Mouse (Mus musculus) mammary gland, adult 2 months (tissue): Measurements from ENCODE around the gene Gm3336. TPM values are rescaled to one million over a fixed set of nuclear protein-coding genes. Genes with fewer than 3 reads are reported as not detected.

ENCODE experiments used
- polyA plus RNA-seq: library from polyadenylated mRNA; depleted of rRNA; stranded (reverse); fragments of >200 nt; gene quantifications from 2 replicates; pipeline ENCODE4 v1.2.3, GENCODE M21; 2012; ENCODE audit warnings: low replicate concordance; rRNA removed

The Gm3336 gene
- polyA plus RNA-seq: 0.20 and 0.50 TPM in 2 replicates

DNA sequence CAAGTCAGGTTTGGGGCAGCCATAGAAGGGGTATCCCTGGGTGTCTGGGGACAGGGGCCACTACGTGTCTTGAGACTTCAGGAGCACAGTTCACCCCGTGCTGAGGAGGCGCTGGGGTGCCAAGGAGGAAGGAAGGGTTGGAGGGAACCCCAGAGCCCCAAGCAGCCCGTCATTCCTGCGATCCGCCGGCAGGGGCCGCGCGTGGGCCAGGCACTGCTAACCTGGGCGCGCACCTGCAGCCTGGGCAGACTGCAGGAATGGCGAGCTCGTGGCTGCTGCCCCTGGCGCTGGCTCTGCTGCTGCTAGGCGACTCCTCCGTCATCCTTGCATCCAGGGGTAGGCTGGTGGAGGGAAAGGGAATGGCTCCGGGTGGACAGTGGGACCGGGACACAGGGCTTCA, at the start of gene Gm3336:
TSS of gene Gm3336 (plus strand) at position 247 of the 400 bp plus-strand sequence.

DNA sequence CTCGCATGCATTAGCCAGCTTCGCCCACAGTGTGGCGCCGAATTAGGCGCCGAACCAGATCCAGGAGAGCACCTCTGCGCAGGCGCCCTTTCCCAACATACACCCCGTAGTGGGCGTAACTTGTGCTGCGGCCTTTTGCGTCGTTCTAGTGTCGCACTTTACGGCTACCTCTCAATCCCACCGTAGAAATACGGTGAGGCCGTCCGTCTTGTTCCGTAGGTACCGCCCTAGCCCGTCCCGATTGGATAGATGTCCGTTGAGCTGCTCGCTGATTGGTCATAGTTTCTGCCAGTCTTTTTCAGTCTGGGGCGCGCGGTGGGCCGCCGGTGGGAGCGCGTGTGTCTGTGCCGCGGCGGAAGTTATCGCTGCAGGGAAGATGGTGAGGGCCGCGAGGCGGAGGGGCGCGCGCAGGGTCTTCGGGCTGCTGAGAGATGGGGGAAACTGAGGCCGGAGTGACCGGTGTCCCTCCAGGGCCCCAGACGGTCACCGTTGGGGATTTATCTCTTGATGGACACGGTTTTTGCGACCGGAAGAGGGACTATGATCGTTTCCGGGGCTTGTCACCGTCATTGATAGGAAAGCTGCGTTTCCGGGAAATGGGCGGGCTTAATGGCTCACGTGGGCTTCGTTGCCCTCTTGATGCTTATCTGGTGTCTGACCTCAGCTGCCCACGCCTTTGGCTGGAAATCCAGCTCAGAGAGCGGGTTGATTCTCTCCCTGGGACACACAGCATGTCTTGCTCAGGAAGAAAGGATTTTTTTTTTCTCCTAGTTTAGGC, 45.1 kb upstream of the Gm3336 start, which contains the start of gene Lsm4:
TSS of gene Lsm4 (plus strand) at position 170 of the 778 bp plus-strand sequence.

DNA sequence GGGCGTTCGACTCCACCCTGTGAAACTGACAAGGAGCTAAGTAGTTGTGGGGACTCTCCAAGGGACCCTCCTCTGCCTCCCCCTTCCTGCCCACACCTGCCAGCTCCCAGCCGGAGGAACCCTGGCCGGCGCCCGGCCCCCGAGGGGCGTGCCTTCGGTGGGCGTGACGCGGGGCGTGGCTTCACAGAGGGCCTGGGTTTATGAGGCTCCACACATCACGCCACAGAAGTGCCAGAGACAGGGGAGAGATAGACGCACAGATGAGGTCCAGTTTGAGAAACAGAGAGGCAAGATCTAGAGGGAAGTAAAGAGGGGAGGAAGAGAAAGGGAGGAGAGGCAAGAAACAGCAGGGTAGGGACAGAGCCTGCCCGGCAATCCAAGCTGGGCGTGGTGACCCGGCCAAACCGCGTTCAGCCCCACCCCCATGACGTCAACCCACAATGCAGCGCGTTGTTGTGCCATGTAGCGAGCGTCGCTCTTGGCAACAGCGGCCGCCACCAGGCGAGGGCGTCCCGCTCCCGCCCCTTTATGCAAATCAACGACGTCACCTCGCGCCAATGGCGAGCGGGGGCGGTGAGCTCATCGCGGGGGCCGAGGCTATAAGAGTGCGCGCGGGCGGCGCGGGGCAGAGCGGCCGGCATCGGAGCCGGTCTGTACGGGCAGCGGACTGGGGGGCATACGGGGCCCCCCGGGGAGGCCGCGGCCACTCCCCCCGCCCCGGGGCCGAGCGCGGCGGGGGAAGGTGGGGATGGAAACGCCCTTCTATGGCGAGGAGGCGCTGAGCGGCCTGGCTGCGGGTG, 19.8 kb upstream of the Gm3336 start, which contains the start of gene Jund:
TSS of gene Jund (plus strand) at position 640 of the 800 bp plus-strand sequence.

DNA sequence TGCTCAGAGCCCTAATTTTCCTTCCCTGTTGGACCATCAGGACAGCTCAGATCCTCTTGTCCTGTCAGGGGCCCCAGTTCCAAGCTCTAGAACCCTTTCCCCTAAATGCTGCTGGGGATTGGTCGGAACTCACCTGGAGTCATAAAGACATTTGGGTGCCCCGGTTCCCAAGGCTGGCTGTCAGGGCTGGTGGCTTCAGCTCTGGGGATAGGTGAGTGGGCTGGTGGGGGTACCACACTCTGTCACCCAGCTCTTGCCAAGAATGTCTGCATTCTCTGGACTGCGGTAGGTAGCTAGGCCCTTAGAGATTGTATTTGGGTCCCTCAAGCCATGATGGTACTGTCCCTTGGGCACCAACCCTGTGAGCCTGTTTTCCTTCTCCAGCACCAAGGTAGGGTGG, 15.1 kb upstream of the Gm3336 start, which contains the start of gene Iqcn:
TSS of gene Iqcn (plus strand) at position 171 of the 400 bp plus-strand sequence.

GRCm38 (mm10) chr8:70723486-70724210, 5.3 kb downstream of the Gm3336 start, which contains the start of gene Pde4c:
Pde4c (plus strand) TSS chr8:70723720.

DNA sequence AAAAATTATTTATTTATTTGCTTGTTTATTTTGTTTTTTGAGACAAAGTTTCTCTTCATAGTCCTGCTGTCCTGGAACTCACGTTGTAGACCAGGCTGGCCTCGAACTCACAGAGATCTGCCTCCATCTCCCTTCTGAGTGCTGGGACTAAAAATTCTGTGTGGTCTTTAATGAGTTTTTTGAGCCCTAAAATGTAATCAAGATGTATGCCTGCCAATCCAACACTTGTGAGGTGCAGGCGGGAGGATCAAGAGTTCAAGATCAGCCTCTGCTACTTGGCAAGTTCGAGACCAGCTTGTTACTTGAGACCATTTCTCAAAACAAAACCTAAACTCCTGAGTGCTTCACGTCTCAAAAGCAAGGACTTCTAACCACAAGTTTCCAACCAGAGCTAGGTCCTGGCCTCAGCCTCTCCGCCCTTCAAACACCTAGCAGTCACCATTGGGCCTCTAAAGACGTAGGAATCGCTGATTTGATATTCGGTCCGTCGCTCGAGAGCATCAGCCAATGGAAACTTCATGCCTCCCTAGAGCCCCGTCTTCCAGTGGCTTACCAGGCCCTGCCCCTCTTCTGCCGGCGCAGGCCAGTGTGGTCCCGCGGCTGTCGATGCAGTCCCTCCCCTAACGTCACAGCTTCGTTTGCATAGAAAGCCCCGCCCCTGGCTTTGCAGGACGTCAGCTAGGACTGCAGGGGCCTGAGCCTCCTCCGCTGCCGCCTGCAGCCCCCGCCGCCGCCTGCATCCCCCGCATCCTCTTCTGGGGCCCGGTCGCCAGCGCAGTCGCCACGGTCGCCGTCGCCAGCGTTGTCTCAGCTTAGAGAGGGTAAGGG, 35.9 kb downstream of the Gm3336 start, which contains the start of gene Rab3a:
TSS of gene Rab3a (plus strand) at position 637 of the 828 bp plus-strand sequence.

GRCm38 (mm10) chr8:70760775-70761406, 42.5 kb downstream of the Gm3336 start, which contains the start of gene Mpv17l2:
Mpv17l2 (minus strand) TSS chr8:70760946.

Other genes starting within 250 kb of the Gm3336 start
- gene Klhl26, start 241.6 kb upstream of the Gm3336 start, polyA plus RNA-seq: 53.4 and 80.6 TPM in 2 replicates
- 0.42 and 0.50 TPM in 2 replicates for gene Tmem59l, start 231.2 kb upstream of the Gm3336 start, polyA plus RNA-seq
- gene Crlf1, start 225.4 kb upstream of the Gm3336 start, polyA plus RNA-seq: 5.2 and 5.7 TPM in 2 replicates
- gene Rex1bd, start 211.8 kb upstream of the Gm3336 start, polyA plus RNA-seq: 240 and 366 TPM in 2 replicates
- gene Uba52, start 207.7 kb upstream of the Gm3336 start, polyA plus RNA-seq: 371 and 768 TPM in 2 replicates
- gene Fkbp8, start 190.8 kb upstream of the Gm3336 start, polyA plus RNA-seq: 331 and 487 TPM in 2 replicates
- 82.7 and 119 TPM in 2 replicates for gene Kxd1, start 190.6 kb upstream of the Gm3336 start, polyA plus RNA-seq
- 29.0 and 40.3 TPM in 2 replicates for gene Ell, start 179.1 kb upstream of the Gm3336 start, polyA plus RNA-seq
- gene Isyna1, start 124.2 kb upstream of the Gm3336 start, polyA plus RNA-seq: 107 and 194 TPM in 2 replicates
- gene Ssbp4, start 109.7 kb upstream of the Gm3336 start, polyA plus RNA-seq: 143 and 413 TPM in 2 replicates
- 23.8 and 34.0 TPM in 2 replicates for gene Lrrc25, start 102.4 kb upstream of the Gm3336 start, polyA plus RNA-seq
- 1.3 and 4.8 TPM in 2 replicates for gene Gdf15, start 86.1 kb upstream of the Gm3336 start, polyA plus RNA-seq
- 36.5 and 50.6 TPM in 2 replicates for gene Pgpep1, start 58.2 kb upstream of the Gm3336 start, polyA plus RNA-seq
- gene Lsm4, start 45.3 kb upstream of the Gm3336 start, polyA plus RNA-seq: 62.1 and 102 TPM in 2 replicates
- gene Jund, start 19.6 kb upstream of the Gm3336 start, polyA plus RNA-seq: 185 and 938 TPM in 2 replicates
- gene Iqcn, start 15.1 kb upstream of the Gm3336 start, polyA plus RNA-seq: 0.03 and 0.04 TPM in 2 replicates
- 5.5 and 6.5 TPM in 2 replicates for gene Pde4c, start 5.2 kb downstream of the Gm3336 start, polyA plus RNA-seq
- gene Rab3a, start 36.1 kb downstream of the Gm3336 start, polyA plus RNA-seq: 32.7 and 43.5 TPM in 2 replicates
- gene Mpv17l2, start 42.4 kb downstream of the Gm3336 start, polyA plus RNA-seq: 69.3 and 175 TPM in 2 replicates
- gene Pik3r2, start 58.2 kb downstream of the Gm3336 start, polyA plus RNA-seq: 149 and 256 TPM in 2 replicates
- gene Mast3, start 86.5 kb downstream of the Gm3336 start, polyA plus RNA-seq: 90.3 and 270 TPM in 2 replicates
- gene Il12rb1, start 89.9 kb downstream of the Gm3336 start, polyA plus RNA-seq: 2.4 and 4.3 TPM in 2 replicates
- 47.5 and 97.3 TPM in 2 replicates for gene Arrdc2, start 121.2 kb downstream of the Gm3336 start, polyA plus RNA-seq
- 12.7 and 19.0 TPM in 2 replicates for gene Kcnn1, start 144.7 kb downstream of the Gm3336 start, polyA plus RNA-seq
- gene Ccdc124, start 155.4 kb downstream of the Gm3336 start, polyA plus RNA-seq: 38.1 and 57.1 TPM in 2 replicates
- gene Slc5a5, start 174.2 kb downstream of the Gm3336 start, polyA plus RNA-seq: 118 and 221 TPM in 2 replicates
- 5,038 and 8,367 TPM in 2 replicates for gene Rpl18a, start 178.9 kb downstream of the Gm3336 start, polyA plus RNA-seq
- 52.8 and 110 TPM in 2 replicates for gene Map1s, start 187.4 kb downstream of the Gm3336 start, polyA plus RNA-seq